Mouse (Mus musculus): ENCODE measurements around the gene Susd5. TPM values are rescaled to one million over a fixed set of nuclear protein-coding genes. Genes with fewer than 3 reads are reported as not detected.

Susd5 gene
- polyA plus RNA-seq, 1 experiment from 2014 or later = 0.33 TPM

Other genes starting within 250 kb of the Susd5 start
- gene Ubp1, start 126.2 kb upstream of the Susd5 start, polyA plus RNA-seq (2015; fragmentation: Nextera tagmentation; extraction: Ambion mirVana) = 35.6 and 36.7 TPM in 2 replicates
- gene Fbxl2, start 10.9 kb upstream of the Susd5 start, polyA plus RNA-seq (2015; fragmentation: Nextera tagmentation; extraction: Ambion mirVana) = 2.7 and 2.9 TPM in 2 replicates